Mouse (Mus musculus): ENCODE results near the gene Ncapg2.

DNA sequence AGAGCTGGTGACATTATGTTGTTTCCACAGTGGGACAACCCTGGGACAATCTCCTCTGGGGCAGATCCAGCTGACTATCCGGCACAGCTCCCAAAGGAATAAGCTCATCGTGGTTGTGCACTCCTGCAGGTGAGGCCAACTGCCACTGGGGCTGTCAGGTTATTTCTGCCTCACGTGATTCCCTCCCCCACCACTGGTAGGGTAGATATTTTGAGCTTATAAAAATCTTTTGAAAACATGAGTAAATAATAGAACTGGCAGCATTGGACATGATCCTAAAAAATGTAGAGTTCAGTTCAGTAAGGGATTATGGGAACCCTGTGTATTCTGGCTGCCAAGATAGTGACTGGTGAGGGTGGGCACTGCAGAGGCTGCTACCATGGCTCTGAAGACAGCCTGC, 38.3 kb upstream of the Ncapg2 start:
- TF ChIP-seq POLR2A (IDR thresholded peaks at IDR 0.05; ENCODE audit: control insufficient read depth in 1 of 2, insufficient read depth in 1 of 2, low read depth in 1 of 2, low read length in 2 of 2, poor library complexity in 1 of 2), result no peak
- TF ChIP-seq POLR2AphosphoS2 (IDR thresholded peaks at IDR 0.05; ENCODE audit: low read length), result peak; percentile 30; the same call in 1 of the 2 replicates
- no peak for TF ChIP-seq CHD1 (IDR thresholded peaks at IDR 0.05; ENCODE audit: low read depth, low read length)
- no peak for TF ChIP-seq CTCF (IDR thresholded peaks at IDR 0.05 in 2 of 3, conservative IDR thresholded peaks at IDR 0.05 in 1 of 3; ENCODE audit: control insufficient read depth in 1 of 3, insufficient read depth in 1 of 3, low read depth in 2 of 3, low read length in 3 of 3, poor library complexity in 1 of 3, severe bottlenecking in 1 of 3)
- TF ChIP-seq GATA1 (IDR thresholded peaks at IDR 0.05; ENCODE audit: low read depth, low read length), result no peak
- TF ChIP-seq ZMIZ1 (IDR thresholded peaks at IDR 0.05; ENCODE audit: low read depth, low read length), result no peak
- TF ChIP-seq USF2 (IDR thresholded peaks at IDR 0.05; ENCODE audit: borderline replicate concordance in 1 of 2, insufficient read depth in 1 of 2, low read depth in 1 of 2, low read length in 2 of 2), result no peak
- TF ChIP-seq MAFK (IDR thresholded peaks at IDR 0.05; ENCODE audit: borderline replicate concordance, low read depth, low read length), result no peak
- TF ChIP-seq EP300 (IDR thresholded peaks at IDR 0.05; ENCODE audit: low read depth in 1 of 2, low read length in 2 of 2), result no peak; a peak in 1 of 4 replicates
- TF ChIP-seq TBP (IDR thresholded peaks at IDR 0.05; ENCODE audit: low read depth, low read length), result no peak

Measured in MEL (cell line).